In the genomic region with DNA sequence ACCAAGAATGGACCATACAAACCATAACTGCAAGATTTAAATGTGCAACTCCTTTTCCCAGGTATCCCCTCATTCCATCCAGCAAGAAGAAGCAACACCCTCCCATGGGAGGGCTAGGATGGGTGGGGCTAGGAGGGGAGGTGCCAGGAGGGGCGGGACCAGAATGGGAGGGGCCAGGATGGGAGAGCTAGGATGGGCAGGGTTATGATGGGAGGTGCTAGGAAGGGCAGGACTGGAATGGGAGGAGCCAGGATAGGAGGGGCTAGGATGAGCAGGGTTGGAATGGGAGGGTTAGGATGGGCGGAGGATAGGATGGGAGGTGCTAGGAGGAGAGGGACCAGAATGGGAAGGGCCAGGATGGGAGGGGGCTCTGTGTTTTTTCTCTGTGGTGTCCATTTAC, we compare ENCODE assay signal across 14 mouse cellular contexts.
"Had no signal": no experiment of that assay in that cellular context is flagged by ENCODE, and none has a peak within 500 bp of the region (broad histone marks: within the 10 kb centered on the region; RNA-seq: fewer than 3 reads in every experiment).

No protein-coding gene starts in this region.

- H3K27ac ChIP-seq: kidney, postnatal 0 days; layer of hippocampus, adult 2 months; limb, embryonic 12.5 days; midbrain, embryonic 12.5 days had no signal

- H3K9me3 ChIP-seq: limb, embryonic 12.5 days; midbrain, embryonic 12.5 days had no signal

- H3K4me3 ChIP-seq: layer of hippocampus, adult 2 months; limb, embryonic 12.5 days; midbrain, embryonic 12.5 days had no signal

- H3K27me3 ChIP-seq: limb, embryonic 12.5 days; midbrain, embryonic 12.5 days had no signal

- H3K4me2 ChIP-seq: limb, embryonic 12.5 days; midbrain, embryonic 12.5 days had no signal

- ATAC-seq: lung, postnatal 0 days had no signal

- H3K36me3 ChIP-seq: limb, embryonic 12.5 days; midbrain, embryonic 12.5 days had no signal

- DNase-seq: kidney, adult 11 months; kidney, adult 9 months; kidney, postnatal 4 days; lung, adult 18-20 months; lung, postnatal 36 days; right cerebral cortex, postnatal 4 days; spleen, adult 18-20 months; thymus, adult 18-20 months; thymus, postnatal 14 days had no signal

- H3K9ac ChIP-seq: limb, embryonic 12.5 days; midbrain, embryonic 12.5 days had no signal
